Mouse (Mus musculus): ENCODE measurements at regions not wholly inside any gene's neighbourhood (a gene's known extent, or its start where the extent isn't known, plus 50 kb on each side); places are given as distances from the start of the nearest gene placed in this dataset.

DNA sequence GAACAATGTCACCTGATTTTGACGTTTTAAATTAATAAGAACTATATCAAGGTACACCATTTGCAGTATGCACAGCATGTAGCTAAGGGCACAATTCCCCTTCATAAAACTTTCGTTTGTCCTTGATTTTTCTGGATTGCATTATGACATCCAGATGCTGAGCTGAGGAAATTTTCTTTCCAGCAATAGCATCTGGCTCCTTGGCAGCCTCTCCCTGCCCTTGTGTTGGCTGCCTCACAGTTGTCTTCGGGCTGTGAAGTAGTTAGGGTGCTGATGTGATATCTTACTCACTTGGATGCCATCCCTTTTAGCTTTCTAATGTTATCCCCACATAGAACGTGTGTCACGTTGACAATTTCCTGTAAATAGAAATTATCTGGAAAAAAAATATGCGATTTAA, 729.2 kb downstream of the Dach1 start:
- no peak for DNase-seq

DNA sequence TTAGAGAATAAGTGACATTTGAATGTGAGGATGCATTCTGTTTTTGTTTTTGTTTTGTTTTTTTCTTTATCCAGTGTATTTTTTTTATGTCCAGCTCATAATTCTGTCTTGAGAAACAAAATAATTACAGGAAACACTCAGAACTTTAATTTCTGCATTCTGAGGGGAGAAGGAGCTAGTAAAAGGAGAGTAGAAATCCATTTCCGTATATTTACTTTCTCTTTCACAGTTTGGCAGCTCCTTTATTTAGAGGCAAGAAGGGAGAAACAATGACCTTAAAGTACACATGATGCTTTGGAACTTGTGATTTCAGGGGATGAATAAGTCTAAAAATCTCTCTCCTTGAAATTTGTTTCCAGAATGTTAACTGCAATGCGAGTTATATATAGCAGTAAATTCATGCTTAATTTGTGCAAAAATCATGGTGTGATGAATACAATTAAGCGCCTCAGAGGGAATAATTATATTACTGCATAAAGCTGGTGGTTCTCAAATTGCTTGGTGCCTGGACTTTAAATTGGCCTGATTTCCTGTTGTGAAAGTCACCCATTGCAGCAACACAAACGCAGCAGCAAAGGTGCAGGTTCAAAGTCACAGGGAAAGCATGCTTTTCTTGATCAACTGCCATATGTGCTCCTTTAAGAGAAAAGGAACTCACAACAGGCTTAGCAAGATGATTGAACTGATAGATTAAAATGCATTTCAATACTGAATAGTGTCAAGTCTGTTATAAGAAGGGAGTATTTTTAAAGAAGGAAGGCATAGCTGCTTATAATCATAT, 733.9 kb downstream of the Dach1 start:
- DNase-seq, result no peak

DNA sequence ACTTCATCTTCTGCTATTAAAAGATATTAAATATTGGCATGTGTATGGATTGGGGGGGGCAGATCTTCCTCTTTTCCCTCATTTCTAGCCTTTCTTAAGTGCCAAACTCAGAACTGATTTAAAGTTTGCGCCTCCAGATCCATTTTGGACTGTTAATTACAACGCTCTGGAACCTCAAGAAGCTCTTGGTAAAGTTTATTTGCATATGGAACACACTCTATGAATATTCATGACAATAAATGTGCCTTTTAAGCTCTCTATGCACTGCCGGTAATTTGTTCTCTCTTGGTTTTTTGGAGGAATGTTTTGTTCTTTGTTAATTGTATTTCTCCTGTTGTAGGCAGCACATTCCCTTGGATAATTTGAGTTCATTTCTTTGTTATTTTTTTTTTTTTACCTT, 738.3 kb downstream of the Dach1 start:
- DNase-seq, result no peak

DNA sequence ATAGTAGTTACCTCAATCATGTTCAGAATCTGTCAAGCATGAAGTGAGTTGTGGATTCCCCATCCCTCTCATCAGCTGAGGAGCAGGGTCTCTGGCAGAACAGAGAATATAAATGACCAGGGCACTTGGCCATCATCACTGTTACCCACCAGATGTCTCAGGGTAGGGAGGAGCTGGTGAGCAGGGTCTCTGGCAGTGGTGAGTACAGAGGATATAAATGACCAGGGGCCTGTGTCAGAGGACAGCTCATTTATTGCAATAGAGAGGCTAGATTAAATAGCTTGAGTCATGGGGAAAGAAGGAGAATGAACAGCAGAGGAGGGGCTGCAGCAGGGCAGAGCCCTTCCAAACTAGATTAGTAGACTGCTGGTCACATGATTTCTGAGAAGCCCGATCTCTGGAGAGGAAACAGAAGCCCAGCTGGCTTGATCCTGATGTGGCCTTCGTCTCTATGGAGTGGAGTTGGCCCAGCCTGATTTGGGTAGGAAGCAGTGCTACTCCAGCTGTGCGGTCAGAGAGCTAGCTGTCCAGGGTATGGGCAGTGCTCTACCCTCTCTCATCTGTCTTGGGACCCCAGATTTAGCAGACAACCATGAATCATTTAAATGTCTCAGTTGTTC, 766.3 kb downstream of the Dach1 start:
- DNase-seq, result no peak

DNA sequence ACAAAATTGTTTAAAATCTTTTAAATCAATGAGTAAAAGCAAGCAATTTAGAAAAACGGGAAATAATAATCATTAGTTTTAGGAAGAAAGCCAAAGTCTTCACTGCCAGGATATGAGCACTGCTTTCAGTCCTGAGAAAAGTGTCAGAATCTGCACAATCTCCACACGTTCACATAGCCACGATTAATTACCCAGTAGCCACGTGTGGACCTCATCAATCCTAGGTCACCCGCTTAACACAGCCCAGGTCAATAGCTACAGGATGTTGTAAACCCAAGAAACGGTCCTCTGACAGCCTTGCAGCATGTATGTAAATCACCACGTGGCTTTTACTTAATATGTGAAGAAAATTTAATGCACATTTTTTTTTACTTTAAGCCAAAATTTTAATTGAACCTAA, 773.2 kb downstream of the Dach1 start:
- no peak for DNase-seq

DNA sequence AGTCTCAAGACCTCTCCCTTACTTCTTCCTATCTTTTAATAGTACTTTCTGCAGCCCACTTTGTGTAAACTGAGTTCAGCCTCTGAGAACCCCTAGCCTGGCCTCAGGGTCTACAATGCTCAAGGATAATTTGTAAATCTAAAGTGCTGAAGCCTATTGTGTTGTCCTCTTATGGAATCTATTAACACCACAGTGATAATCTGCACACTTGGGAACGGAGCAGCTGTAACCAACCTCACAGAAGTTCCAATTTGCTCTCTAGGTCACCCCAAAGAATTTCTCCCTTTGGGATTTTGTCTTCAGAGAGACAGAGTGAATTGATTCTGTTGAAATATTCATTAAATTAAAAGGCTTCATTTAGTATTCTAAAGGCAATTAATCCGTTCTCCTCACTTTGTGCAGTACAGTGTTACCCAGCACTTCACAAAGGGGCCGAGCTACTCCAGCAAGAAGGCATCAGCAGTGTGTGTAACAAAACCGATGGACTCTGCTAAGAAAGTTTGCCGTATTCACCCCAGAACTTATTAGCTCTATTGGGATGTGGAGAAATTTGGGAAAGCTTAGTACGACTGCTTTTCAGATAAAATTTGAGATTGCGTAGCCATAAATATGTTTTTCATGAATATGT, 773.7 kb downstream of the Dach1 start:
- no peak for DNase-seq

DNA sequence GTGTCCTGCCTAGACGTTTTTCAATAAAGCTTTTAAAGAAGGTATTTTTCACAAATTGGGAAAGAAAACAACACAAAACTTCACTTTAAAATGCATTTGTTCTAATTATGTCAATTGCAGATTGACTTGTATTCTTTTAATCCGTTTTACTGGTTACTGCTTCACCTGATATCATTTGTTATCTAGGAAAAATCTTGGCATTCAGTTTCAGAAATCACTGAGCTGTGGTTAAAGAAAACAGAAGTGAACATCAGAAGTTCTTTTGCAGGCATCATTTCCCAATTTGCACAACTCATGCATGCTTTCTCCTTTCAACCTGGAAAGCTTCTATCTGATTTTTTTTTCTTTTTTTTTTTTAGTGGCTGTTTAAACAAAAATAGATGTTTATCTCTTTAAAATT, 780.6 kb downstream of the Dach1 start:
- no peak for DNase-seq

DNA sequence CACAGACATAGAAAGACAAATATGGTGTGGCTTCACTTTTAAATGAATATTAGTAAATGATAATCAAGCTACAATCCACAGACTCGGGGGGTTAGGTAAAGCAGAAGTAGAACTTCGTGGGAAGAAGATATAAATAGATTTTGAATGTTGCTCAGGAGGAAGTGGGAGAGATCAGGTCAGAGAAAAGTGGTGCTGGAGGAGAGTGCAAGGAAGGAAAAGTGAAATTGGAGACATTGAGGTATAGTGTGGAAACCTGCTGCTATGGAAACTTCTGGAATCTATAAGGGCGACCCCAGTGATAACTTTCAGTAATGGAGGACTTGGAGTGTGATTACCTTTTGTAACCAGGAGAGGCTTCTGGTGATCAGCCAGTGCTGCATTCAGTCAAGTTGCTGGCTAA, 789.4 kb downstream of the Dach1 start:
- no peak for DNase-seq

DNA sequence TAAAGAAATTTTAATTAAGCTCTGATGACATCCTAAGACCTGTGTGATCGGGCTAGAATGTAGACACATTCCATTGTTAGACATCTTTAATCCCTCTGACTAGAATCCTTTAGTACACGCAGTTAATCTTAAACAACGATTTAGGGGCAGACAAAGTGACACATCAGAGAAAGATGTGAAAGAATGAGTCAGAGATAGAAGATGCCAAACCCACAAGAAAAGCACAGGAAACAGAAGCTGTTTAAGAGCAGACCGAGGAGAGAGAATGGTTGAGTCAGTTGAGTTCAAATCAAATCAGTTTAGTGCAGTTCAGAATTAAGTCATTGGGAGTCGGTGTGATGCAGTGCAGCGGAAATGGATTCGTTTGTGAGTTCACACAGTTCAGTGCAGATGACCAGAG, 812.6 kb downstream of the Dach1 start:
- DNase-seq, result no peak

DNA sequence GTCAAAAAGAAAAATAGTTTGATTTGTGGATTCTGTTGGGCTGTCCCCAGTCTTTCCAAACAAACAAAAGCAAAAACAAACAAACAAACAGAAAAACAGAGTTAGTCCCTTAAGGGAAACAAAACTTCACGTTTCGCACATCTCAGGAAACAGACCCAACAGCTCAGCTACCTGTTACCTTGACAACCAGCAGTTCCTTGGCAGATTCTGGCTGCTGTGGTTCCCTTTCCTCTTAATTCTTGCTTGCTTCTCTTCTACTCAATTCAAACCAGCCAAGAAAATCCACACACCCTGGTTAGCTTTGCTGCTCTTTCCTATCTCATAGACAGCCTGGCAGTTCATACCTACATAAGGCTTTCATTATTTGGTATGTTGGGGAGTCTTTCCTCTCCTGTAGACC, 821.6 kb downstream of the Dach1 start:
- DNase-seq, result no peak

DNA sequence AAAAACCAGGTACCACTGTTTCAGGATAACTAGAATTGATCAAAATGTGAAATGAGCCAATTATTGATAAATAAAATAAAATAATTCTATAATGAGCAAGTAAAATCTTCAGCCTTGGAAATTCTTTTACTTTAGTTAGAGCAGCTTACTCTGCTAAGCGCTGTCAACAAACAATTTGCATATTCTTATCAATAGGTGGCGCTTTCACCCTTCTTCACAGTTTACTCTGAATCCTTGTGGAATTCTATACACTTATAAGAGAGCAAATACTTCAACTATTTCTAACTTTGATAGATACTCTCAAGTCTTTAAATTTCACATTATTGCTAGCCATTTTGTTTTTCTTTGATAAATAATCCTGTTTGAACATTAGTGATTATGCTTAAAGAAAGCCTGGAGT, 812.5 kb upstream of the Klhl1 start:
- DNase-seq, result no peak

DNA sequence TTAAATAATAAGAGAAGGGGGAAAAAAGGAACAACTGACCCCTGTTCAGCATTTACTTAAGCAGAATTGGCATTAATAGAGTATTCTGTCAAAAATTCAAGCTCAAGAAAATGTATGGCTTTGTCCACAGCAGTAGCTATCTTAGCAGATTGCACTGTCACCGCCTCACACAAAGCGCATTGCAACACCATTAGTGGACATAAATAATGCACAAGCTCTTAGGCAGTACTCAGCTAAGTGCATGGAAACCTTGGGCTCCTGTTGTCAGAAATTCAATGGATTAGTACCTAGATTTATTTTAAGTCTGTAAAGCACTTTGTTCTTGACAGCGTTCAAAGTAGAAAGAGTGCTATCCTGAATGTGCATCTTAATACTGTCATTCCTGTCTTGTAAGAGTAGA, 811.1 kb upstream of the Klhl1 start:
- DNase-seq, result no peak

DNA sequence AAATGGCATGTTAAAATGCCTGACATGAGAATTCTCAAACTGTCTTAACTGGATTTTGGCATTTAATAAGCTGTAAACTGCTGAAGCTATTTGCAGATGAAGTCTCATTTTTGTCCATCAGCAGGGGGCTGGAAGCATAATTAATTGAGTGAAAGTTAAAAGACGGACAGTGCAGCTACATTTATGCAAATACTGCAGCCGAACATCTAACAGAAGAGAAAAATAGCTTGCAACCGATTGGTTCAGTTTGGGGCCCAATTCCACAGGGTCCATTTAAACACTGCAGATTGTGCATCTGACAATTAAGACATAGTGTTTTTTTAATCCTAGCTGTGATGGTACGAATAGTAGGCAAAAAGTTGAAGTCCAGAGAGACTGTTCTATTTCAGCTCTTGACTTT, 774.2 kb upstream of the Klhl1 start:
- no peak for DNase-seq

DNA sequence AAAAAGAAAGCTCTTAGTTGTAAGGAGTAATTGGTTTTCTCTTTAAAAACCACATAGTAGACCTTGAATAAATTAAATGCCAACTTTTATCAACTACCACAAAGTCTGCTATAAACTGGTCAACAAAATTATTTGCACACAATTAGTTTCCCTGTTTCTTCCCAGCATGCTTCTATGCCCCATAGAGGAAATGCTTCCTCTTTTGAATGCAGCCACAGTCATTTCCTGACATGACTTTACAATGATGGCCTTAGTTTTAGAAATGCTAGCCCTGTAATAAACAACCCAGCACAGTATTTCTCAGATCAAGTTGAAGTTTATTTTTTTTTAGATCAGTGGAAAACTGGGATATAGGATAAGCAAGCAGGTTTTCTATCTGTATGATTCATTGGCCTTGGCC, 768.5 kb upstream of the Klhl1 start:
- DNase-seq, result no peak

DNA sequence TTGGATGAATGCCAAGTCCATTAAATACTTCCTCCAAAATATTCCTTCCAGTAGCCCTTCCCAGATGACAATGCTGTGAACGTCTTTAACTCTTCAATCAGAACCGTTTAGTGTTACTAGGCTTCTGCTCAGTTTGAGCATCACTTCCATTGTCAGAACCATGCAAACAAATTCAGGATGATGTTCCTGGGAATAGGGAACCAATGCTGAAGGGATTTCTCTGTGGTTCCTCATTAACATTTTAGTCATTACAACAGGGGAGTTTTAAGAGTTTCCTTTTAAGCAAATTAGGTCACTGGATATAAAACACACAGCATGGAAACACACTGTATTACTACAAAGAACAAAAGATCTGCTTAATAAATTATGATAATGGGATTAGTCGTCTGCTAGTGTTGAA, 739.6 kb upstream of the Klhl1 start:
- no peak for DNase-seq
